Mouse (Mus musculus) heart, postnatal 0 days (tissue): ENCODE measurements around the gene 9630041A04Rik. TPM values are rescaled to one million over a fixed set of nuclear protein-coding genes. Genes with fewer than 3 reads are reported as not detected.

ENCODE experiments used
- ATAC-seq: fragments of 200-750 bp; cut with Nextera tagmentation; 2 replicates; pipeline ENCODE4 v1.8.0; 2017; ENCODE audit warnings: low read depth, moderate number of reproducible peaks, moderate library complexity; ENCODE audit not compliant: insufficient read depth
- DNase-seq: peaks from one replicate; pipeline ENCODE4 v3.0.0-alpha.2; 2016; ENCODE audit warnings: low spot score
- H3K27ac ChIP-seq: fragments of 300-500 bp; sonication (generic); 2 replicates; pipeline ENCODE4 v1.5.1; 2014; ENCODE audit warnings: low read depth, mild to moderate bottlenecking
- H3K27me3 ChIP-seq: fragments of 300-500 bp; sonication (generic); 2 replicates; pipeline ENCODE4 v1.6.1; 2014; ENCODE audit warnings: low read length, mixed read lengths; ENCODE audit not compliant: control insufficient read depth, insufficient read depth
- H3K36me3 ChIP-seq: fragments of 300-500 bp; sonication (generic); replicated peaks from 2 replicates; pipeline ENCODE4 v1.6.1; 2014; ENCODE audit warnings: low read length, mixed read lengths; ENCODE audit not compliant: control insufficient read depth, insufficient read depth
- H3K4me1 ChIP-seq: fragments of 300-500 bp; sonication (generic); 2 replicates; pipeline ENCODE4 v1.6.1; 2014; ENCODE audit warnings: antibody characterized with exemption; ENCODE audit not compliant: control insufficient read depth, insufficient read depth
- H3K4me2 ChIP-seq: fragments of 300-500 bp; sonication (generic); 2 replicates; pipeline ENCODE4 v1.6.1; 2014; ENCODE audit warnings: low read depth, mild to moderate bottlenecking, low read length, moderate library complexity
- H3K4me3 ChIP-seq: fragments of 300-500 bp; sonication (generic); 2 replicates; pipeline ENCODE4 v1.5.1; 2014; ENCODE audit warnings: low read depth, low read length
- H3K9ac ChIP-seq: fragments of 300-500 bp; sonication (generic); replicated peaks from 2 replicates; pipeline ENCODE4 v1.6.1; 2014; ENCODE audit warnings: low read depth, low read length, mixed read lengths
- H3K9me3 ChIP-seq: fragments of 300-500 bp; sonication (generic); replicated peaks from 2 replicates; pipeline ENCODE4 v1.6.1; 2016; ENCODE audit warnings: low read length; ENCODE audit not compliant: control insufficient read depth
- CTCF ChIP-seq: IDR thresholded peaks from 2 replicates; pipeline ENCODE4 v1.5.1; 2016; ENCODE audit warnings: antibody characterized with exemption, control low read depth, low read depth
- EP300 ChIP-seq: IDR thresholded peaks from 2 replicates; pipeline ENCODE4 v1.6.1; 2016; ENCODE audit warnings: antibody characterized with exemption, low read depth
- WGBS: fragments of 180-500 bp; shearing (Covaris S2); extraction: QIAGEN DNeasy Blood & Tissue Kit; methylation state at CpG from one replicate; pipeline ENCODE4 v1.1.7; 2014; 5-methylcytosine and 5-hydroxymethylcytosine counted together
- polyA plus RNA-seq: library from polyadenylated mRNA; unstranded; fragments of >200 nt; fragmentation: Nextera tagmentation; extraction: Ambion mirVana; gene quantifications from 2 replicates; pipeline ENCODE4 v1.2.1, GENCODE M21; 2015
- total RNA-seq: library from RNA; depleted of rRNA; stranded (reverse); fragments of >200 nt; gene quantifications from 2 replicates; pipeline ENCODE4 v1.2.3, GENCODE M21; 2014; ENCODE audit warnings: low replicate concordance

Gene 9630041A04Rik
- total and polyA plus RNA-seq, 2 experiments from 2014 or later: not detected

GRCm38 (mm10) chr9:101875306-101875705, 13.7 kb downstream of the 9630041A04Rik start:
- Histone ChIP-seq H3K27me3 (no peaks in the 10 kb centered on the region), H3K4me3 (no peak overlapping the region), H3K9ac (no peak overlapping the region), H3K4me1 (no peaks in the 10 kb centered on the region), H3K36me3 (no peaks in the 10 kb centered on the region), H3K9me3 (no peaks in the 10 kb centered on the region), H3K27ac (no peak overlapping the region), H3K4me2 (no peak overlapping the region)
- DNase-seq (no peak), ATAC-seq (no peak)
- 68% methylated on average over 1 of the region's 1 CpGs for WGBS
- TF ChIP-seq CTCF (no peak), EP300 (no peak)

- Histone ChIP-seq H3K4me1 (no peaks in the 10 kb centered on the region), H3K4me3 (no peak overlapping the region), H3K27ac (no peak overlapping the region), H3K9me3 (no peaks in the 10 kb centered on the region), H3K4me2 (no peak overlapping the region), H3K27me3 (no peaks in the 10 kb centered on the region), H3K36me3 (no peaks in the 10 kb centered on the region), H3K9ac (no peak overlapping the region)
- WGBS: 59% methylated on average over 11 of the region's 11 CpGs
- DNase-seq (no peak), ATAC-seq (no peak)
- TF ChIP-seq CTCF (no peak), EP300 (no peak)
Observed at GRCm38 (mm10) chr9:101877109-101877987, 15.7 kb downstream of the 9630041A04Rik start.

- Histone ChIP-seq H3K9ac (no peak overlapping the region), H3K9me3 (no peaks in the 10 kb centered on the region), H3K4me1 (no peaks in the 10 kb centered on the region), H3K4me3 (no peak overlapping the region), H3K4me2 (no peak overlapping the region), H3K27me3 (no peaks in the 10 kb centered on the region), H3K27ac (no peak overlapping the region), H3K36me3 (no peaks in the 10 kb centered on the region)
- ATAC-seq (no peak), DNase-seq (no peak)
- WGBS: 46% methylated on average over 2 of the region's 2 CpGs
- TF ChIP-seq EP300: no peak
- no peak for TF ChIP-seq CTCF
Observed at GRCm38 (mm10) chr9:101883295-101883694, 21.7 kb downstream of the 9630041A04Rik start.

- Histone ChIP-seq H3K27me3 (no peaks in the 10 kb centered on the region), H3K4me1 (no peaks in the 10 kb centered on the region), H3K9ac (no peak overlapping the region), H3K9me3 (no peaks in the 10 kb centered on the region), H3K27ac (no peak overlapping the region), H3K4me3 (no peak overlapping the region), H3K4me2 (no peak overlapping the region), H3K36me3 (no peaks in the 10 kb centered on the region)
- TF ChIP-seq CTCF (no peak), EP300 (no peak)
- DNase-seq (no peak), ATAC-seq (no peak)
- WGBS: 76% methylated on average over 1 of the region's 1 CpGs
Observed at GRCm38 (mm10) chr9:101897851-101898250, 36.2 kb downstream of the 9630041A04Rik start.

- ATAC-seq (no peak), DNase-seq (no peak)
- H3K27ac ChIP-seq: no peak overlapping the region
- no peaks in the 10 kb centered on the region for H3K4me1 ChIP-seq
- TF ChIP-seq CTCF (no peak), EP300 (no peak)
- H3K9me3 ChIP-seq: no peaks in the 10 kb centered on the region
- H3K9ac ChIP-seq: no peak overlapping the region
- no peaks in the 10 kb centered on the region for H3K36me3 ChIP-seq
- H3K27me3 ChIP-seq: no peaks in the 10 kb centered on the region
- no peak overlapping the region for H3K4me2 ChIP-seq
- H3K4me3 ChIP-seq: no peak overlapping the region
- 77% methylated on average over 3 of the region's 3 CpGs for WGBS
Observed at GRCm38 (mm10) chr9:101903406-101903805, 41.8 kb downstream of the 9630041A04Rik start.
